Mouse (Mus musculus) liver (tissue): ENCODE data around the gene Tas2r135.

Experiments used
- DNase-seq: peaks from one replicate; pipeline ENCODE4 v3.0.0-alpha.2; 2020; ENCODE audit warnings: mixed read lengths

Tas2r135 gene

GRCm38 (mm10) chr6:42405134-42405533, at the start of gene Tas2r135:
Gene Tas2r135, plus strand, starts transcription at chr6:42405434.
- DNase-seq = no peak

- no peak for DNase-seq
Observed at GRCm38 (mm10) chr6:42355794-42356600, 49.2 kb upstream of the Tas2r135 start.

- no peak for DNase-seq
Observed at GRCm38 (mm10) chr6:42356913-42357312, 48.3 kb upstream of the Tas2r135 start.

GRCm38 (mm10) chr6:42357901-42358300, 47.3 kb upstream of the Tas2r135 start:
- DNase-seq = no peak

- no peak for DNase-seq
Observed at GRCm38 (mm10) chr6:42358901-42359300, 46.3 kb upstream of the Tas2r135 start.

- DNase-seq = no peak
Observed at GRCm38 (mm10) chr6:42359364-42360147, 45.7 kb upstream of the Tas2r135 start.

- no peak for DNase-seq
Observed at GRCm38 (mm10) chr6:42360231-42360840, 44.9 kb upstream of the Tas2r135 start.

- no peak for DNase-seq
Observed at GRCm38 (mm10) chr6:42361041-42361895, 44.0 kb upstream of the Tas2r135 start.

GRCm38 (mm10) chr6:42362074-42362473, 43.2 kb upstream of the Tas2r135 start:
- no peak for DNase-seq

GRCm38 (mm10) chr6:42362497-42362896, 42.7 kb upstream of the Tas2r135 start:
- no peak for DNase-seq

GRCm38 (mm10) chr6:42362974-42363373, 42.3 kb upstream of the Tas2r135 start:
- DNase-seq = no peak

GRCm38 (mm10) chr6:42364066-42364465, 41.2 kb upstream of the Tas2r135 start:
- DNase-seq = no peak

- DNase-seq = no peak
Observed at GRCm38 (mm10) chr6:42364607-42365006, 40.6 kb upstream of the Tas2r135 start.

GRCm38 (mm10) chr6:42365215-42365614, 40.0 kb upstream of the Tas2r135 start:
- DNase-seq = no peak

- no peak for DNase-seq
Observed at GRCm38 (mm10) chr6:42369870-42370269, 35.4 kb upstream of the Tas2r135 start.

- DNase-seq = no peak
Observed at GRCm38 (mm10) chr6:42370630-42371363, 34.4 kb upstream of the Tas2r135 start.

- DNase-seq = no peak
Observed at GRCm38 (mm10) chr6:42372001-42372400, 33.2 kb upstream of the Tas2r135 start.

GRCm38 (mm10) chr6:42372421-42372815, 32.8 kb upstream of the Tas2r135 start:
- DNase-seq = no peak

- DNase-seq = peak; percentile 71
Observed at GRCm38 (mm10) chr6:42372816-42373547, 32.3 kb upstream of the Tas2r135 start, which contains the start of gene Epha1. Gene Epha1, minus strand, starts transcription at chr6:42373268.

GRCm38 (mm10) chr6:42373669-42374430, 31.4 kb upstream of the Tas2r135 start:
- DNase-seq = no peak
